Mouse (Mus musculus) kidney, embryonic 14.5 days (tissue): ENCODE measurements at regions not wholly inside any gene's neighbourhood (a gene's known extent, or its start where the extent isn't known, plus 50 kb on each side); places are given as distances from the start of the nearest gene placed in this dataset.

Experiments used
- ATAC-seq: fragments of 200-750 bp; cut with Nextera tagmentation; 2 replicates; pipeline ENCODE4 v1.8.0; 2017; ENCODE audit warnings: moderate number of reproducible peaks, mild to moderate bottlenecking, moderate TSS enrichment, moderate library complexity; ENCODE audit not compliant: low FRiP score, low TSS enrichment
- H3K27ac ChIP-seq: fragments of 300-500 bp; sonication (generic); 2 replicates; pipeline ENCODE4 v1.5.1; 2014; ENCODE audit warnings: low read depth, mild to moderate bottlenecking, low read length, moderate library complexity, mixed read lengths
- H3K27me3 ChIP-seq: fragments of 300-500 bp; sonication (generic); 2 replicates; pipeline ENCODE4 v1.6.1; 2014; ENCODE audit warnings: mild to moderate bottlenecking, low read length; ENCODE audit not compliant: control insufficient read depth, insufficient read depth
- H3K36me3 ChIP-seq: fragments of 300-500 bp; sonication (generic); 2 replicates; pipeline ENCODE4 v1.6.1; 2014; ENCODE audit warnings: low read length, mixed read lengths; ENCODE audit not compliant: control insufficient read depth, insufficient read depth
- H3K4me1 ChIP-seq: fragments of 300-500 bp; sonication (generic); 2 replicates; pipeline ENCODE4 v1.6.1; 2014; ENCODE audit warnings: low read length, mixed read lengths; ENCODE audit not compliant: control insufficient read depth, insufficient read depth
- H3K4me2 ChIP-seq: fragments of 300-500 bp; sonication (generic); replicated peaks from 2 replicates; pipeline ENCODE4 v1.6.1; 2014; ENCODE audit warnings: low read depth, mild to moderate bottlenecking, low read length
- H3K4me3 ChIP-seq: fragments of 300-500 bp; sonication (generic); 2 replicates; pipeline ENCODE4 v1.5.1; 2014; ENCODE audit warnings: mild to moderate bottlenecking, low read length
- H3K9ac ChIP-seq: fragments of 300-500 bp; sonication (generic); 2 replicates; pipeline ENCODE4 v1.6.1; 2014; ENCODE audit warnings: low read depth, mild to moderate bottlenecking, low read length, moderate library complexity
- H3K9me3 ChIP-seq: fragments of 300-500 bp; sonication (generic); 2 replicates; pipeline ENCODE4 v1.6.1; 2016; ENCODE audit warnings: low read length; ENCODE audit not compliant: control insufficient read depth
- WGBS: fragments of 180-500 bp; shearing (Covaris S2); extraction: QIAGEN DNeasy Blood & Tissue Kit; methylation state at CpG from one replicate; pipeline ENCODE4 v1.1.7; 2014; 5-methylcytosine and 5-hydroxymethylcytosine counted together

DNA sequence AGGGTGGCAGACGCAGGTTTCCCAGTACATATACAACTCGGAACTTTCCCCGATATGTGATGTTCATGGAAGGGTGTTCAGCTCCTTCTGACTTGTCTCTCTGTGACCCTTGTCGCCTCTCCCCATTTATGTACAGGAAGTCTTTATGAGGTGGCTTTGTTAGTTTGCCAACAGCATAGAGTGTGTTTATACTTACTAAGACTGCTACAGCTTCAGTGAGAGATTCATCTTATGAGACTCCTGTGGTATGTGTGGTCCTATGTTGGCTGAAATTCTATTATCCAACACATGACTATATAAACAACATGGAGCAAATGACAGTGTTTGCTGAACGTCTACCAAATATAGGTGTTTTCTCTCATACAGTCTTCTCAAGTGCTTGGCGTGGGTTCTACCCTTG lies 664.5 kb downstream of the Hs3st4 start:
- no peak overlapping the region for H3K9ac ChIP-seq
- H3K27ac ChIP-seq: no peak overlapping the region
- H3K36me3 ChIP-seq: no peaks in the 10 kb centered on the region
- no peak overlapping the region for H3K4me3 ChIP-seq
- no peak for ATAC-seq
- H3K27me3 ChIP-seq: no peaks in the 10 kb centered on the region
- H3K9me3 ChIP-seq: no peaks in the 10 kb centered on the region
- 78% methylated on average over 6 of the region's 6 CpGs for WGBS
- H3K4me1 ChIP-seq: peaks cover 4% of the 10 kb centered on the region; the same call in 1 of the 2 replicates
- no peak overlapping the region for H3K4me2 ChIP-seq

DNA sequence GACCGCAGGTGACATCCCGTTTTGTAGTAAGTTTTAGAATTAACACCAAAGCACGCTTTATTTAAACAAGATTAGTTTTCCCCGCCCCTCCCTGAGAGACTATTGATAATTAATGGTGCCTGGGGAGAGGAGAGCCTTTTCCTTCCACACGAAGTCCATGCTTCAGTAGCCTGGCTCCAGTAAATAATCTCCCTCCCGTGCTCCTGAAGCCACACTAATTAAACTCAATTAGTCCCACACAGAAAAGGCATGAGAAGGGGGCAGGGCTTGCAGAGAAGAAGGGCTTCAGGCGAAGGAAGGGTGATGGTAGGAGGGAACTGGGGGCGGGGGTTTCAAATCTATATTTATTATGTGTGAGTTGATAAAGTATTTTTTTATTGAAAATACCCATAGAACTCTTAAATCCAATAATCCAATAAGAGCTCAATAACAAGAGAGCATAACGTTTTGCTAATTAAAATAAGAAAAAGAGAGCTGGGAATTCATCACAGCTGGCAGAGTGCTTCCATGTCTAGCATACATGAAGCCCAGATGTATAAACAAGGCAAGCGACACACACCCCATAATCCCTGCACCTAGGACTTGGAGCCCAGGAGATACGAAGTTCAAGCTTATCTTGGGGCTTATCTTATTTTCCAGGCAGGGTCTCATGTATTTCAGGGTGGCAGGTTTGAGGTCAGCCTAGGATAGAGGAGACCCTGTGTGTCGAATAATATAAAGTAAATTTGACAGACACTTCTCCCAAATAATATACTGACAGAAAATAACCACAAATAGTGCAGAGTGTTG lies 684.7 kb downstream of the Hs3st4 start:
- H3K36me3 ChIP-seq: no peaks in the 10 kb centered on the region
- no peak overlapping the region for H3K4me2 ChIP-seq
- H3K27me3 ChIP-seq: no peaks in the 10 kb centered on the region
- H3K27ac ChIP-seq: no peak overlapping the region
- peak; percentile 78; the same call in 1 of the 2 replicates for ATAC-seq
- H3K9me3 ChIP-seq: no peaks in the 10 kb centered on the region
- WGBS: 35% methylated on average over 12 of the region's 12 CpGs
- H3K9ac ChIP-seq: no peak overlapping the region
- no peak overlapping the region for H3K4me3 ChIP-seq
- no peaks in the 10 kb centered on the region; the same call in 1 of the 2 replicates for H3K4me1 ChIP-seq

DNA sequence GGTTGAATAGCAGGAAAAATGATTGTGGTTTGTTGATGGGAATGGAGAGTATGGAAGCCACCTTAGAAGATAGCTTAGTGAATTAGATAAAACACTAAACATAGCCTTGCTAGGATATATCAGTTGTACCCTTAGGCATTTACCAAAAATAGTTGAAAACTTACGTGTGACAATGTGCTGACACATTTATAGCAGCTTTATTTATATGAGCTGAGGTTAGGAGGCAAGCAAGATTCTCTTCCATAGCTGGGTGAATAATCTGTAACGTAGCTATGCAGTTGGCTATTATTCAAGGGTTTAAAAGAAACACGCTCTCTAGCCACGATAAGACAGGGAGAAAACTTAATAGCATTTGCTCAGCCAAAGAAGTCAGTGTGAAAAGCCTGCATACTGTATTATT lies 685.4 kb downstream of the Hs3st4 start:
- H3K4me3 ChIP-seq: no peak overlapping the region
- H3K4me1 ChIP-seq: no peaks in the 10 kb centered on the region; the same call in 1 of the 2 replicates
- H3K36me3 ChIP-seq: no peaks in the 10 kb centered on the region
- ATAC-seq: no peak
- H3K9me3 ChIP-seq: no peaks in the 10 kb centered on the region
- H3K4me2 ChIP-seq: no peak overlapping the region
- H3K27ac ChIP-seq: no peak overlapping the region
- no peaks in the 10 kb centered on the region for H3K27me3 ChIP-seq
- H3K9ac ChIP-seq: no peak overlapping the region
- WGBS: 44% methylated on average over 4 of the region's 4 CpGs

DNA sequence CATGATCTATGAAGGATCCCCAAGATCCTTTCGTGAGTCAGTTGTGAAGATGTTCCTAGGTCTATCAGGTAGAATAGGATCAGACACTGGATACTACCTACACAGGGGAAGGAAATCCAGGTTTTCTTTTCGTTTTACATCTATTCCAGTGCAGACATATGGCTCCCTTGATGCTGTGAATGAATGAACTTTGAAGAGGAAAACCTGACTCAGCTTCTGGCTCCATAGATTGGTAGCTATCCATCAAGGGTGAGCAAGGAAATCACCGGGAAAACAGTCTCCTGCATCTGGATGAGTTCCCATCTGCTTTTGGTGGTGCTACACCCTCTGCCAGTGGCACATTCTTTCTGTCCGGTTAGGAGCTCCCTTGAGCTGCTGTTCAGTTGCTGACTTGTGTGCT lies 687.8 kb downstream of the Hs3st4 start:
- Histone ChIP-seq H3K9ac (no peak overlapping the region), H3K36me3 (no peaks in the 10 kb centered on the region), H3K9me3 (no peaks in the 10 kb centered on the region), H3K27ac (no peak overlapping the region), H3K27me3 (no peaks in the 10 kb centered on the region), H3K4me2 (no peak overlapping the region), H3K4me1 (no peaks in the 10 kb centered on the region; the same call in 1 of the 2 replicates), H3K4me3 (no peak overlapping the region)
- no peak for ATAC-seq
- 77% methylated on average over 4 of the region's 4 CpGs for WGBS

DNA sequence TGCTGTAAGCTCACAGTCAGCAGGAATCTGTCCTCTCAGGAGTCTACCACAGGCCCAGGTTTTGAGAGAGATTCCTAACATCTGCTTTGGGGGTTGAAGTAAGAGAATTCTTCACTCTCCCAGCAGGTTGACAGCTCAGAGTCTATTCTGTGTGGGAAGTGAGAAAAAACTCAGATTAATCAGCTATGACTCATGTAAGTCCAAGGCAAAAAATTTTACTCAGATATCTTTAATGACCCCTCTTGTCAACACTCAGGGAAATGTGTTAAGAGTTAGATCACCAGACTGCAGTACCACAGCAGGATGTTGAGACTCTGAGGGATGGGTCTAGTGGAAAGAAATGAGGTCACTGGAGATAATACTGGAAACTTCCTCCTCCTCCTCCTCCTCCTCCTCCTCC lies 688.4 kb downstream of the Hs3st4 start:
- Histone ChIP-seq H3K27me3 (no peaks in the 10 kb centered on the region), H3K4me3 (no peak overlapping the region), H3K36me3 (no peaks in the 10 kb centered on the region), H3K4me2 (no peak overlapping the region), H3K27ac (no peak overlapping the region), H3K9me3 (no peaks in the 10 kb centered on the region), H3K4me1 (no peaks in the 10 kb centered on the region; the same call in 1 of the 2 replicates), H3K9ac (no peak overlapping the region)
- ATAC-seq: no peak

DNA sequence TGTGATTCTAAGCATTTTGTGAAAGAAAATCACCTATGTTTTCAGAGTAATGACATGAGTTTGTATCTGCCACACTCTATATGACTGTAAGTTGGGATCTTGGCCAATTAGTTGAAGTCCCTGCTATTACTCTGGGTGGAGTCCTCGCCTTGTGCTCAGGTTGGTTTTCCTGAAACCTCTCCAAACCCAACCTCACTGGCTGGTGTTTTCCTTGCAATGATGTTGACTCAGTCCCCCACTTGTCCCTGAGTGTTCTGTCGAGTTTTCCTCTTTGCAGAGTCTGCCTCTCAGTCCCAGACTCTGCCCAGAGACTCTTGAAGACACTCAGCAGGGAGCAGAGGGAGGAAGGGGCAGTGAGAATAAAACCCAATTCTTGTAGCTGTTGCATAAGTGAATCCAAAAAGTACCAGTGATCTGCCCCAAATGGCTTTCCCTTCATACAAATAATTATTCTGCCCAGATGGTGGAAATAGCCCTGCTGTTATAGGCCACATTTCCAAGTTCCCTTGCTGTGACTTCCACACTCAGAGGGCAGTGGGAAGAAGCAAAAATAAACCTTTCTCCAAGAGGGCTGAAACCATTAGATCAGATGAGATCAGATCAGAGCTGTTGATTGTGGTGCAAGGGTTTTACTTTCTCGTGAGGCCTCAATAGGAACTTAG lies 694.3 kb downstream of the Hs3st4 start:
- H3K9ac ChIP-seq: no peak overlapping the region
- no peaks in the 10 kb centered on the region for H3K9me3 ChIP-seq
- no peak overlapping the region for H3K27ac ChIP-seq
- H3K36me3 ChIP-seq: no peaks in the 10 kb centered on the region
- H3K4me3 ChIP-seq: no peak overlapping the region
- H3K4me2 ChIP-seq: no peak overlapping the region
- H3K27me3 ChIP-seq: no peaks in the 10 kb centered on the region
- 71% methylated on average over 3 of the region's 3 CpGs for WGBS
- no peaks in the 10 kb centered on the region for H3K4me1 ChIP-seq
- no peak for ATAC-seq

DNA sequence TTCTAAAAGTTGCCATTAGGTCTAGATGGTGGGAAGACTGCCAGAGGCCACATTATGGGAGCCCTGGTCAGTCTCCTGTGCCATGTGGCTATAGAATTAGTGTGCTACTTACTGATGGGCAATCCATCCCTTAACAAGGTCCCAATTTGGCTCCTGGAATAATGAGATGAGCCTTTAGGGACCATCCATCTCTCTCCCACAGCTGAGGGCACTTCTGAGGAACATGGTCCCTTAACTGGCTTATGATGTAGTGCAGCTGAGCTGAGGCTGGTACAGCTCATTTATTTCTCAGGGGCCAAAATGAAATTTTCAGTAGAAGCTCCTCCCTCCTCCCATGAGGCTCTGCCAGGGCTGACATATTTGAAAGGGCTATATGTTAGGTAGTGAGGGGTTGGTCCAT lies 697.9 kb downstream of the Hs3st4 start:
- Histone ChIP-seq H3K27ac (no peak overlapping the region), H3K9ac (no peak overlapping the region), H3K9me3 (no peaks in the 10 kb centered on the region), H3K36me3 (no peaks in the 10 kb centered on the region), H3K4me1 (no peaks in the 10 kb centered on the region), H3K27me3 (no peaks in the 10 kb centered on the region), H3K4me2 (no peak overlapping the region), H3K4me3 (no peak overlapping the region)
- ATAC-seq: no peak

DNA sequence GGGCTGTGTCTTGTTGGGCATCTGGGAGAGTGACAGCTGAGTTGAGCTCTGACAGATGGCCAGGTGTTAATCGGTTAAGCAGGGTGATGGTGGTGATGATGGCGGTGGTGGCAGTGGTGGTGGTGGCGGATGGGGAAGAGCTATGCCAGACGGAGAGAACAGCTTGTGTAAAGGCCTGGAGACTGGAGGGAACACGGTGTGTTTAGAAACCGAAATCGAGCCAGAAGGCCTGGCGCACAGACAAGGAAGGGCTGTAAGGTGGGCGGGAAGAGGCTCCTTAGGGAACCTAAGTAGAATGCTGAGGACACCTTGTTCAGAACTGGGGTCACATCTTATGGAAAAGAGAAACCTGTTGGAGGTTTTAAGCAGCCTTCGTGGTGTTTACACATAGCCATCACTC lies 698.5 kb downstream of the Hs3st4 start:
- no peaks in the 10 kb centered on the region for H3K36me3 ChIP-seq
- WGBS: 80% methylated on average over 10 of the region's 10 CpGs

DNA sequence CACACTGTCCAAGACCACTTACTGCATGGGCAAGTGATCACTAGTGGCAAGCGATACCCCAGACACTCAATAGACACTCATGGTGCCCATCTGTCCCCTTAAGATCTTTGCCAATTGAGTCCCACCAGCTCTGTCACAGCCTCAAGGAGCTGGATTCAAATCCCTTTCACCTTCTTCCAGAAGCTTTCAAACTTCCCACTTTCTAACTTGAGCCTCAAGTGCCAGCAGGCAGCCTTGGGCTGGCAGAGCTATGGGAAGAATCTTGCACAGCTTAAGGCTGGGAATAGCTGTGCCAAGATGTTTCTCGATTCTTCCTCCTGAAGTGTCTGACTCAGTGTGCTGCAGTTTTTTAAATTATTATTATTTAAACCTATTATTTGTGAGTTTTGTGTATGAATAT lies 699.2 kb downstream of the Hs3st4 start:
- no peak overlapping the region for H3K27ac ChIP-seq
- no peak for ATAC-seq
- no peaks in the 10 kb centered on the region for H3K9me3 ChIP-seq
- no peaks in the 10 kb centered on the region for H3K4me1 ChIP-seq
- no peak overlapping the region for H3K9ac ChIP-seq
- no peak overlapping the region for H3K4me3 ChIP-seq
- 91% methylated on average over 2 of the region's 2 CpGs for WGBS
- H3K4me2 ChIP-seq: no peak overlapping the region
- H3K36me3 ChIP-seq: no peaks in the 10 kb centered on the region
- H3K27me3 ChIP-seq: no peaks in the 10 kb centered on the region

More for the DNA sequence above, 698.5 kb downstream of the Hs3st4 start:
- no peaks in the 10 kb centered on the region for H3K9me3 ChIP-seq
- no peaks in the 10 kb centered on the region for H3K4me1 ChIP-seq
- no peak overlapping the region for H3K27ac ChIP-seq
- no peak for ATAC-seq
- H3K27me3 ChIP-seq: no peaks in the 10 kb centered on the region
- H3K4me3 ChIP-seq: no peak overlapping the region
- H3K4me2 ChIP-seq: no peak overlapping the region
- no peak overlapping the region for H3K9ac ChIP-seq
